Mouse (Mus musculus): Measurements from ENCODE around the gene Tex48. TPM values are rescaled to one million over a fixed set of nuclear protein-coding genes. Genes with fewer than 3 reads are reported as not detected.
A peak's percentile ranks its signal among the peaks of the same experiment; 100 is the strongest.

Tex48 gene
- polyA plus RNA-seq, 1 experiment from 2014 or later, result not detected

GRCm38 (mm10) chr4:63586240-63586639 lies 36.0 kb downstream of the Tex48 start:
- Histone ChIP-seq H3K4me3 (no peak overlapping the region), H3K9me3 (no peaks in the 10 kb centered on the region), H3K4me1 (peaks cover 4% of the 10 kb centered on the region; the same call in 1 of the 2 replicates), H3K27me3 (ENCODE audit: insufficient read depth, poor library complexity, severe bottlenecking) (no peaks in the 10 kb centered on the region), H3K27ac (no peak overlapping the region), H3K36me3 (peaks cover 4% of the 10 kb centered on the region; the same call in 1 of the 2 replicates)
- no peak for DNase-seq (ENCODE audit: low spot score)
- WGBS, result 84% methylated on average over 2 of the region's 2 CpGs

DNA sequence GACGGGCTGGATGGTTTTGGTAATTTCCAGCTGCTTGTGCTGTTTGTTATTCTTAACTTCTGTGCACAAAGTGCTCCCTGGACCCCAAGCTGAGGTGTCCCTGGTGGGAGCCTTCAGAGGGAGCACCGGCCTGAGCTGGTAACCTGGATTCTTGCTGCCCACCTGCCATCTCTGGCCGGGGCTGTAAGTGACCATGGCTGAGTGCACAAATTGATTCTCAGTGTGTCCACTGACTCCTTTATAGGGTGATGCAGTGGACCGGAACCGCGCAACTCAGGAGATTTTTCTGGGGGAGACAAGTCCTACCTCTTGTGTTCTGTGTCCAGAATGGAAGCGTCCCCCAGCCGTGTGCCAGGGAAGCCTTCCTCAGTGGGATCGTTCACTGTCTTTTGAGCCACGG lies 37.0 kb downstream of the Tex48 start:
- DNase-seq (ENCODE audit: low spot score), result no peak
- Histone ChIP-seq H3K4me3 (no peak overlapping the region), H3K4me1 (peaks cover 4% of the 10 kb centered on the region; the same call in 1 of the 2 replicates), H3K27ac (no peak overlapping the region), H3K36me3 (peaks cover 4% of the 10 kb centered on the region; the same call in 1 of the 2 replicates), H3K27me3 (ENCODE audit: insufficient read depth, poor library complexity, severe bottlenecking) (no peaks in the 10 kb centered on the region), H3K9me3 (no peaks in the 10 kb centered on the region)
- 90% methylated on average over 10 of the region's 10 CpGs for WGBS

DNA sequence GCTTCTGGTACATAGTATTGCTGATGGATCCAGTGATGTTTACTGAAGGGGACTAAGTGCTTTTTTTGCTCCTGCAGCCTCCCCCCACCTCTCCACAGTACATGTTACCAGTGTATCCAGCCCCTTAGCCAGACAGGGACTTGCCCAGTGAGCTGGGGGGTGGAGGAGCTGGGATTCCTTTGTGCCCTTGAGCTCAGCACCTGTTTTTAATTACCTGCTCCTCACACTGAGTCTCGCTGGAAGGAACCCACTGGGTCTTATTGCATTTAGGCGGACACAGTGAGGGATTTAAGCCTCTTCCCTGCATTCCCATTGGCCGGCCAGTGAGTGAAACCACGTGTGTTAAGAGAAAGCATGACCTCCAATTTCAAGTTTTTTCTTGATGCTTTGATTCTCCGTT lies 39.6 kb downstream of the Tex48 start:
- WGBS, result 69% methylated on average over 5 of the region's 5 CpGs
- H3K27ac ChIP-seq, result no peak overlapping the region
- no peak for DNase-seq (ENCODE audit: low spot score)

GRCm38 (mm10) chr4:63580078-63580477 lies 42.1 kb downstream of the Tex48 start:
- no peak overlapping the region for H3K27ac ChIP-seq

More for the DNA sequence above, 39.6 kb downstream of the Tex48 start:
- Histone ChIP-seq H3K4me3 (no peak overlapping the region), H3K36me3 (peaks cover 11% of the 10 kb centered on the region), H3K9me3 (peaks cover 3% of the 10 kb centered on the region; the same call in 1 of the 2 replicates), H3K4me1 (peaks cover 8% of the 10 kb centered on the region), H3K27me3 (ENCODE audit: insufficient read depth, poor library complexity, severe bottlenecking) (no peaks in the 10 kb centered on the region)

DNA sequence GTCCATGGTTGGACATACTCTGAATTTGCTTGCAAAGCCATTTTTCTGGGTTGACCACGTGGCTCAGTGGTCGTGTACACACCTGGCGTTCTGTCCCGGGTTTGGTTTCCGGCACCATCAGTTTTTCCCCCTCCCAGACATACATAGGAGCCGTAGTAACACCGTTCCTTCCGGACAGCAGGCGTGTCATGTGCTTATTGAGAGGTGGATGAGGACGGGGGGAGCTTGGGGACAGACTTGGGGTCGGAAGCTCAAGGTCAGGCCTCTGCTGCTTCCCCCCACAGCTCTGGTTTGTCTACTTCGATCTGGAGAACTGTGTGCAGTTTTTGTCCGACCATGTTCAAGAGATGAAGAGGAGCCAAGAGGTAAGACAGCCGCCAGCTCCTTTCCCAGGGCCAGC lies 42.6 kb downstream of the Tex48 start:
- H3K36me3 ChIP-seq, result peaks cover 17% of the 10 kb centered on the region
- no peak for DNase-seq (ENCODE audit: low spot score)
- peaks cover 3% of the 10 kb centered on the region; the same call in 1 of the 2 replicates for H3K4me1 ChIP-seq
- no peak overlapping the region for H3K27ac ChIP-seq
- 92% methylated on average over 14 of the region's 14 CpGs for WGBS
- H3K9me3 ChIP-seq, result peaks cover 6% of the 10 kb centered on the region; the same call in 1 of the 2 replicates
- H3K27me3 ChIP-seq (ENCODE audit: insufficient read depth, poor library complexity, severe bottlenecking), result no peaks in the 10 kb centered on the region
- no peak overlapping the region for H3K4me3 ChIP-seq

More at GRCm38 (mm10) chr4:63580078-63580477, 42.1 kb downstream of the Tex48 start:
- no peaks in the 10 kb centered on the region for H3K27me3 ChIP-seq (ENCODE audit: insufficient read depth, poor library complexity, severe bottlenecking)
- WGBS, result 62% methylated on average over 6 of the region's 6 CpGs
- peaks cover 3% of the 10 kb centered on the region; the same call in 1 of the 2 replicates for H3K4me1 ChIP-seq
- no peak for DNase-seq (ENCODE audit: low spot score)
- H3K4me3 ChIP-seq, result no peak overlapping the region
- H3K36me3 ChIP-seq, result peaks cover 17% of the 10 kb centered on the region
- peaks cover 6% of the 10 kb centered on the region; the same call in 1 of the 2 replicates for H3K9me3 ChIP-seq

- peaks cover 3% of the 10 kb centered on the region; the same call in 1 of the 2 replicates for H3K9me3 ChIP-seq
- no peak overlapping the region for H3K27ac ChIP-seq
- 88% methylated on average over 5 of the region's 5 CpGs for WGBS
- DNase-seq (ENCODE audit: low spot score), result no peak
- no peak overlapping the region for H3K4me3 ChIP-seq
- H3K27me3 ChIP-seq (ENCODE audit: insufficient read depth, poor library complexity, severe bottlenecking), result no peaks in the 10 kb centered on the region
- peaks cover 30% of the 10 kb centered on the region for H3K36me3 ChIP-seq
- peaks cover 29% of the 10 kb centered on the region for H3K4me1 ChIP-seq
These were observed 49.6 kb downstream of the Tex48 start for GRCm38 (mm10) chr4:63572621-63573020.

GRCm38 (mm10) chr4:63570208-63570781 lies 51.9 kb downstream of the Tex48 start:
- Histone ChIP-seq H3K36me3 (peaks cover 30% of the 10 kb centered on the region; the same call in 1 of the 2 replicates), H3K4me1 (peaks cover 29% of the 10 kb centered on the region), H3K27me3 (ENCODE audit: insufficient read depth, poor library complexity, severe bottlenecking) (no peaks in the 10 kb centered on the region), H3K4me3 (no peak overlapping the region), H3K27ac (0 out of 2 replicates have a peak overlapping the region, but pooled peaks have one; percentile 49), H3K9me3 (no peaks in the 10 kb centered on the region)
- WGBS, result 51% methylated on average over 7 of the region's 7 CpGs
- no peak for DNase-seq (ENCODE audit: low spot score)

DNA sequence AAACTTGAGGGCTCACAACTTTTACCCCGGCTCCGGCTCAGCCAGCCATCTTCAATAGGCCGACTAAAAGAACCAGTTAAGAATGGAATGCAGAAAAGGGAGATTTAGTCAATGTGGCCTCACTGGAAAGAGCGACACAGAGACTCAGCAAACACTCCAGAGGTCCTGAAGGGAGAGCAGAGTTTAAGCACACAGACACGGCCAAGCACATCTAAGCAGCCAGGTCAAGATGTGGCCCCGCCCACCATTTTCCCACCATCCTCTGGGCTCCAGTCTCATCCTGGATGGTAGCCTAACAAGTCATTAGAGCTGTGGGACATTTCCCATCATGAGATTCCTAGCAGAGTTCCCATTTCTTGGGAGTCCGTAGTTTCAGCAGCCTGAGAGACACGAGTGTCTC lies 52.9 kb downstream of the Tex48 start:
- H3K27me3 ChIP-seq (ENCODE audit: insufficient read depth, poor library complexity, severe bottlenecking), result no peaks in the 10 kb centered on the region
- peak overlapping the region; percentile 49; the same call in 1 of the 2 replicates for H3K27ac ChIP-seq
- peaks cover 33% of the 10 kb centered on the region; the same call in 1 of the 2 replicates for H3K36me3 ChIP-seq
- no peaks in the 10 kb centered on the region for H3K9me3 ChIP-seq
- no peak for DNase-seq (ENCODE audit: low spot score)
- H3K4me3 ChIP-seq, result no peak overlapping the region
- 87% methylated on average over 8 of the region's 8 CpGs for WGBS
- peaks cover 29% of the 10 kb centered on the region for H3K4me1 ChIP-seq

GRCm38 (mm10) chr4:63567712-63568390 lies 54.4 kb downstream of the Tex48 start:
- peaks cover 29% of the 10 kb centered on the region for H3K4me1 ChIP-seq
- no peak overlapping the region for H3K4me3 ChIP-seq
- 67% methylated on average over 10 of the region's 10 CpGs for WGBS
- H3K9me3 ChIP-seq, result no peaks in the 10 kb centered on the region
- DNase-seq (ENCODE audit: low spot score), result peak; percentile 75
- no peaks in the 10 kb centered on the region for H3K27me3 ChIP-seq (ENCODE audit: insufficient read depth, poor library complexity, severe bottlenecking)
- 0 out of 2 replicates have a peak overlapping the region, but pooled peaks have one; percentile 23 for H3K27ac ChIP-seq
- peaks cover 26% of the 10 kb centered on the region; the same call in 1 of the 2 replicates for H3K36me3 ChIP-seq

DNA sequence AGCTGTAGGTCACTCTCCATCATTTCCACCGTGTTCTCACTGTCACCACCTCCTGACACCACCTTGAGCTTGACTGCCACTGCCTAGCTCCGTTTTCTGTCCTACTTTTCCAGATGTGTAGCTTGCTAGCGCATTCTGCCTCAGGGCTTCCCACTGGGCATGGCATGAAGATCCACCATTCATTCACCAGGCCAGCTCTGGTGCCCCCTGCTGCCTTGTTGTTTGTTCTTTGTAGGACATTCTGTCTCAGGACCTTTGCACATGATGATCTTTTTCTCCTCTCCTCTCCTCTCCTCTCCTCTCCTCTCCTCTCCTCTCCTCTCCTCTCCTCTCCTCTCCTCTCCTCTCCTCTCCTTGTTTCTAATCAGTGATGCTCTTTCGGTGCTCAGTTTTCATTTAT lies 59.5 kb downstream of the Tex48 start:
- peaks cover 18% of the 10 kb centered on the region; the same call in 1 of the 2 replicates for H3K36me3 ChIP-seq
- no peak for DNase-seq (ENCODE audit: low spot score)
- no peaks in the 10 kb centered on the region; the same call in 1 of the 2 replicates for H3K27me3 ChIP-seq (ENCODE audit: insufficient read depth, poor library complexity, severe bottlenecking)
- H3K27ac ChIP-seq, result no peak overlapping the region
- H3K9me3 ChIP-seq, result no peaks in the 10 kb centered on the region
- peaks cover 49% of the 10 kb centered on the region for H3K4me1 ChIP-seq
- H3K4me3 ChIP-seq, result no peak overlapping the region
- WGBS, result 86% methylated on average over 4 of the region's 4 CpGs

DNA sequence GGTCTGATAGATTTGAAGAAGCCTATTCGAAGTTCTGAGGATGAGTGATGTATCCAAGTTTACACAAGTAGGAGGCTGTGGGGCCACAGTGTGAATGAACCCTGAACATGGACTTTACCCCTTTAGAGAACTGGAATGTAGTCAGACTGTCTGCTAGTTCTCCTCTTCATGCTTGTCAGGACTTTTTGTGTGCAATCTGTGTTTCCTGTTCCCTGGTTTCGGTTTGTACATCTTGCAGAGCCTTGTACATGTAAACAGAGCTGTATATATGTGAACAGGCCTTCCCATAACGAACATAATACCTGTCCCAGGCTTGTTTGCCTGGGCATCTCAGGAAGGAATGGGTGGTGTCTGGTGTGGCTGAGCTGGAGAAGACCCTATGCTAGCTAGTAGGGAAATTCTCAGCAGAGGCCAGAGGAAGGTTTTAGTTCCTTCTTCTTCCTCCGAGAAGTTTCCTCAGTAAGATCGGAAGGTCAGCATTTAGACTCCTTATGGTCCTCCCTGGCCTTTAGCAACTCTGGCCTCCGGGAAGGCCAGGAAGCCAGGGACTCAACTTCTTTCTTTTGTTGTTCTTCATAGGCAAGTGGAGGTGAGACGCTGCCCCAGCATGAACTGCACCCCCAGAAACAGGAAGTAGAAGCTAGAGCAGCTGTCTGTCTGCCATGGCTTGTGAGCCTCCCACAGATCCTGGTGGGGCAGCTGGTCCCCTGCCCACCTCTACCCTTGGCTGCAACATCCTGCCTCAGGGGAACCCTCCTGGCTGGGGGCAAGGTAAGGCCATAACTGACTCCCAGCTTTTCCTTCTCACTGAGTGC lies 60.2 kb downstream of the Tex48 start:
- Histone ChIP-seq H3K4me1 (peaks cover 55% of the 10 kb centered on the region), H3K4me3 (no peak overlapping the region), H3K9me3 (no peaks in the 10 kb centered on the region), H3K27me3 (ENCODE audit: insufficient read depth, poor library complexity, severe bottlenecking) (no peaks in the 10 kb centered on the region; the same call in 1 of the 2 replicates), H3K36me3 (peaks cover 18% of the 10 kb centered on the region; the same call in 1 of the 2 replicates), H3K27ac (0 out of 2 replicates have a peak overlapping the region, but pooled peaks have one; percentile 36)
- 78% methylated on average over 7 of the region's 7 CpGs for WGBS
- no peak for DNase-seq (ENCODE audit: low spot score)

DNA sequence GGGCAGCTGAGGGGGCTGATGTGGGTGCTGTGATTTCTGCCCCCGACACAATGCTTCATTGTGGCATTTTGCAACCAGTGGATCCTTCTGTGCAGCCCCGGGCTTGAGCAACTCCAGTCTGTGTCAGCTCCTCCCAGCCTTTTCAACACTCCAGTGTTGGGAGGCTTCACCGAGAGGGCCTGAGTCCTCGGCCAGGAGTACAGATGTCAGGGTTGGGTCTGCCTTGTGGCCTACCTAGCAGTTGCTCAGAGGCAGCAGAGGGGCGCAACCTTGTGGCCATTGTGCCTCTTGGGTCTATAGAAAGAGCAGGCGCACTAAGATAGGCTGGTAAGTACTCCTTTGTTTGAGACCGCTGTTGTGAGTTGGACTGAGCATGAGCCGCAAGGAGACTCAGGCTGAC lies 62.1 kb downstream of the Tex48 start:
- Histone ChIP-seq H3K27me3 (ENCODE audit: insufficient read depth, poor library complexity, severe bottlenecking) (no peaks in the 10 kb centered on the region; the same call in 1 of the 2 replicates), H3K36me3 (peaks cover 12% of the 10 kb centered on the region; the same call in 1 of the 2 replicates), H3K9me3 (no peaks in the 10 kb centered on the region), H3K4me1 (peaks cover 63% of the 10 kb centered on the region), H3K4me3 (no peak overlapping the region), H3K27ac (peak overlapping the region; percentile 98; the same call in 1 of the 2 replicates)
- DNase-seq (ENCODE audit: low spot score), result no peak
- WGBS, result 52% methylated on average over 8 of the region's 8 CpGs
